Mouse (Mus musculus) testis, postnatal 10 days (tissue): ENCODE data around the gene Fkbp8.

Experiments used
- DNase-seq: peaks from one replicate; pipeline ENCODE4 v3.0.0; 2021; ENCODE audit warnings: low spot score

Fkbp8 gene

GRCm38 (mm10) chr8:70529299-70529698 lies 1.8 kb downstream of the Fkbp8 start:
- no peak for DNase-seq

GRCm38 (mm10) chr8:70529741-70530161 lies 2.2 kb downstream of the Fkbp8 start:
- no peak for DNase-seq

GRCm38 (mm10) chr8:70530314-70530713 lies 2.8 kb downstream of the Fkbp8 start:
- no peak for DNase-seq

- no peak for DNase-seq
Observed at GRCm38 (mm10) chr8:70534281-70534680, 6.8 kb downstream of the Fkbp8 start.

GRCm38 (mm10) chr8:70535221-70535620 lies 7.7 kb downstream of the Fkbp8 start:
- no peak for DNase-seq

GRCm38 (mm10) chr8:70535701-70536100 lies 8.2 kb downstream of the Fkbp8 start:
- DNase-seq = no peak

- peak; percentile 77 for DNase-seq
Observed at GRCm38 (mm10) chr8:70538024-70538579, 10.6 kb downstream of the Fkbp8 start.

GRCm38 (mm10) chr8:70538633-70539076 lies 11.1 kb downstream of the Fkbp8 start:
- peak; percentile 100 for DNase-seq

GRCm38 (mm10) chr8:70539077-70539813 lies 11.7 kb downstream of the Fkbp8 start, which contains the start of gene Ell:
Ell (plus strand) TSS chr8:70539457.
- peak; percentile 100 for DNase-seq

- no peak for DNase-seq
Observed at GRCm38 (mm10) chr8:70540013-70540506, 12.5 kb downstream of the Fkbp8 start.

GRCm38 (mm10) chr8:70540507-70541071 lies 13.1 kb downstream of the Fkbp8 start:
- DNase-seq = no peak

- no peak for DNase-seq
Observed at GRCm38 (mm10) chr8:70541081-70541480, 13.6 kb downstream of the Fkbp8 start.

- no peak for DNase-seq
Observed at GRCm38 (mm10) chr8:70544200-70544687, 16.7 kb downstream of the Fkbp8 start.

GRCm38 (mm10) chr8:70546412-70546811 lies 18.9 kb downstream of the Fkbp8 start:
- DNase-seq = no peak

- DNase-seq = no peak
Observed at GRCm38 (mm10) chr8:70547762-70548161, 20.2 kb downstream of the Fkbp8 start.

GRCm38 (mm10) chr8:70549412-70550184 lies 22.1 kb downstream of the Fkbp8 start:
- no peak for DNase-seq

- no peak for DNase-seq
Observed at GRCm38 (mm10) chr8:70551558-70552161, 24.1 kb downstream of the Fkbp8 start.

GRCm38 (mm10) chr8:70552836-70553235 lies 25.3 kb downstream of the Fkbp8 start:
- DNase-seq = no peak

- peak; percentile 59 for DNase-seq
Observed at GRCm38 (mm10) chr8:70553740-70554139, 26.2 kb downstream of the Fkbp8 start.

- no peak for DNase-seq
Observed at GRCm38 (mm10) chr8:70555079-70555747, 27.7 kb downstream of the Fkbp8 start.

- no peak for DNase-seq
Observed at GRCm38 (mm10) chr8:70558334-70558733, 30.8 kb downstream of the Fkbp8 start.
